Mouse (Mus musculus): ENCODE results near the gene H2-T24.

GRCm38 (mm10) chr17:36001121-36001897 is 19.1 kb downstream of the H2-T24 start:
- TF ChIP-seq CTCF (IDR thresholded peaks at IDR 0.05; ENCODE audit: low read depth) (no peak), EP300 (IDR thresholded peaks at IDR 0.05; ENCODE audit: low read depth) (no peak)
